Mouse (Mus musculus) right cerebral cortex, adult 18-20 months (tissue): ENCODE data around the gene Susd4.

ENCODE experiments used
- DNase-seq: peaks from one replicate; pipeline ENCODE4 v3.0.0; 2022; ENCODE audit warnings: mixed read lengths

The Susd4 gene

DNA sequence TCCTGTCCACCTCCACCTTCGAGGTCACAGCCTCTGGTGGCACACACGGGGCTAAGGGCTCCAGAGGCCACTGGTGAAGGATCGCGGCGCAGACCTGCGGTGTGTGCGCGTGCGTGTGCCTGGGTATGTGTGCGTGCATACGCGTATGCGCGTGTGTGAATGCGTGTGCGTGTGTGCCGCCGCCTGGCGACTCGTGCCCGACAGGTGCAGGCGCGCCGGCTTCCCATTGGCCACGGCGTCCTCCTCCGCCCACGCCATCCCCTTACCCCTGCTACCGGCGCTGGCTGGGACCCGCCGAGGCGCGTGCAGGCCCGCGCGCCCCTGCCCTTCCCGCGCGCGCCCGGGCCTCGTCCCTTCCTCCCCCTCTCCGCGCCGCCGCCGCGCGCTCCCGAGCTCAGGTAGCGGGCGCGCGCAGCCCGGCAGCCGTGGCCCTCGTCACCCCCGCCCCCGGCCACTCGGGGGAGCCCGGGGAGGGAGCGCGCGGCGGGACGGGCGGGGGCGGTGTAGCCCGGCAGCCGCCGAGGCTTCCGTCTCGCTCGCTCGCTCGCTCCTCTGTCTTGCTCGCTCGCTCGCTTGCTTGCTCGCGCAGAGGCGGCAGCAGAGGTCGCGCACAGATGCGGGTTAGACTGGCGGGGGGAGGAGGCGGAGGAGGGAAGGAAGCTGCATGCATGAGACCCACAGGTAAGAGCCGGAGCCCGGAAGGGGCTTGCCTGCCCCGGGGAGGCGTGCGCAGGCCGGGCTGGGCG lies at the start of gene Susd4:
TSS of gene Susd4 (plus strand) at position 145 of the 746 bp plus-strand sequence.
- peak; percentile 90 for DNase-seq

DNA sequence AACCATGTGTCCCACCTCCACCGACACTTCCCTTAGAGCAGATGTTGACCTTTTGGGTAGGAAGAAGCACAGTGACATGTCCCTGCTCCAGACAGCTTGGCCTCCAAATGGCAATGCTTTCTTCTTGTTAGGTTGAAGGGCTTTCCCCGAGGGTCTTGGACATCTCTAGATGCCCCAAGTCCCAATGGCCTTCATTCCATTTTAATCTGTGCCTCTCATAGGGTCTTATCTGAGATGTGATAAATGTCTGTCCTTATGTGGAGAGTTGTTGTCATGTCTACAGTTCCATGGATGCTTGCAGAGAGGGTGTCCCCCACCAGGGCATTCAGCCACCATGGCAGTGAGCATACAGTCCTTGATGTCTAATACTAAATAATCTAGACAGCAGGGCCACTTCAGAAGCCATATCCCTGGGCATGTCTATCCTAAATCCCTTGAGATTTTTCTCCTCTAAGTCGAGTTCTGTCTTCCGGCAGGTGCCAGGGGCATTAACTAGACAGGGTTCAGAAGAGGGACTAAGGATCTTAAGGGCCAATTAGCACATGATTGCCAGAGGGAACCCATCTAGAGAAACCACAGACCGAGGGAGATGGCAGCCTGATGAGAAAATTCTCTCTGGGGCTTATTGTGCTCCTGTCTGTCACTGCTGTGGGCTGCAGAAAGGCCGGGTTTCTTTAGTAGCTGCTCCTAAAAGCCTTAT lies 49.3 kb upstream of the Susd4 start:
- no peak for DNase-seq

DNA sequence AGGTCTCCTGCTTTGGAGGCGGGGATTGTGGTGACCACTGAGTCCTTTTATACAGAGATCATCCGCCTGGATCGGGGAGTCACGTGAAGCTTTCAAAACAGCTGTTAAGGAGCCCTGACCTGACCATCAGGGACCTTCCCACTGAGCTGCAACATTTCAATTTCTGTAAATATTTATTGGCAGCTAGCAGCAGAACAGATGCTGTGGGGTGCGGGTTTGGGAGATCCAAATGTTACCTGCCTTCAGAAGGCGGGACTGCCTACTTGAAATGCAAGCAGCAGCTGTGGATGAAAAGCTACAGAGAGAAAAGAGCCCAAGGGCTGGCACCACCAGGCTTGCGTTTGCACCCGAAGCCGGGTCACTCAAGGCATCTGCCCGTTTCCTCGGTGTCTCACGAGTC lies 36.1 kb upstream of the Susd4 start:
- peak; percentile 13 for DNase-seq

DNA sequence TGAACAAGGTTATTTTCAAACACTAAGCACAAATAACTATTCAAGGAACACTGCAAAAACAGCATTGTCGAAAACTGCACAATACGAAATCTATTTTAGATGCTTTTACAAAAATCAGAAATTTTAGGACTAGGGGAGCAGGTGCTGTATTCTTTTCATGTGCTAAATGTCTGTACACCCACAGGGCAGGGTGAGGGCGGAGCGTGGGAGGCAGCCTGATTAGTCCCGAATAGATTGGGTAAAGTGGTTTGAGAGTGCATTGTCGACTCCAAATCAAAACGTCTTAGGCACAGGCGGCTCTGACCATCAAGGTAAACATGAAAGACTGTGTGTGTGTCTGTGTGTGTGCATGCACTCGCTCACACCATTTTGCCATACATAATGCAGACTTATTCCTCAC lies 34.7 kb upstream of the Susd4 start:
- no peak for DNase-seq

DNA sequence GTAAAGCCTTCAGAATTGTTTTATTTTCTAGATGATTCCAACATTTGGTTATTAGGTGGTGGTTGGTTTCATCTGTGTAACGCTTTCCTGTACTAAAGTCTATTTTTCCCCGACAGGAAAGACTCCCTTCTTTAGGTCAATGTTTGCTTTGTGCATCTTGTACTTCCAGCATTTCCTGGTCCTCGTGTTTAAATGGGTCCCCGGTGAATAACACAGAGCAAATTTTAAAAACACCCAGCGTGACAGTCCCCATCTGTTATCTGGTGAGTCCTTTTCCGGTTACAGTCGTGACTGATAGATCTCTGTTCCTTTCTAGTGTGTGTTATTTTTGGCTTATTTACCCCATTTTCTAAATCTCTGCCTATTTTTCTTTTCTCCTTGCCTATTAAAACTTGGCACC lies 31.0 kb upstream of the Susd4 start:
- no peak for DNase-seq

DNA sequence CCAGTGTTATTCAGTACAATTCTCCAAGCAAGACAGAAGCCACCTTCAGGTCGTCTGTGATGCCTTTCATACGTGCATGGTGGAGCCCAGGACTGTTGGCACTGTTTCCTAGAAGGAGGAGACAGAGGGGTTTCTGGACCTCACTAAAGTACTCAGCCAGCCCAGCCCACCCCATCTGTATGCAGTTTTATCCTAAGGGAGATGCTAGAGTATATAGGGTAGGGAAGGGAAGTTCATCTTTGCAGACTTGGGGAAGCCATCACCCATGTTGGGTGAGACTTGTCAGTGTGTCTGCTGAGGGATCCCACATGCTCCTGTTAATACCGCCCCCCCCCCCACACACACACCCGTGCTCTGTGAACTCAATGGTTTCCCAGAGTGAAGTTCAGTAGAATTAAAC lies 27.8 kb upstream of the Susd4 start:
- DNase-seq, result no peak

DNA sequence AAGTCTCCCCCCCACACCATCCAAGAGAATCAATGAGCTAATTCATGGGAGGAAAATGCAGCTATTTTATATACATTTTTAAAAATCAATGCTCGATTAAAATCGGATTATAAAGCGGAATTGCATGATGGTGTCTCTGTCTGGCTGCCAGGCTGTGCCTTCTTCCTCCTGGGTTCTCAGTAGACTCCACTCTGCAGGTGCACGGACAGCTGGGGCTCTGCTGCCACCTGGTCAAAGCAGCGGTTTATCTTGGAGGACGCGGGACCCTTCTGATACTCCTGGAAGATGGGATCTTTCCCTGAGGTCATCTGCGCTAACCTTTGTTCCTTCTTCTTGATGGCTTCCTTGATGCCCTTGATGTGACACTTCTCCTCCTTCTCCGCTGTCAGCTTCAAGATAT lies 16.6 kb upstream of the Susd4 start:
- DNase-seq, result no peak

DNA sequence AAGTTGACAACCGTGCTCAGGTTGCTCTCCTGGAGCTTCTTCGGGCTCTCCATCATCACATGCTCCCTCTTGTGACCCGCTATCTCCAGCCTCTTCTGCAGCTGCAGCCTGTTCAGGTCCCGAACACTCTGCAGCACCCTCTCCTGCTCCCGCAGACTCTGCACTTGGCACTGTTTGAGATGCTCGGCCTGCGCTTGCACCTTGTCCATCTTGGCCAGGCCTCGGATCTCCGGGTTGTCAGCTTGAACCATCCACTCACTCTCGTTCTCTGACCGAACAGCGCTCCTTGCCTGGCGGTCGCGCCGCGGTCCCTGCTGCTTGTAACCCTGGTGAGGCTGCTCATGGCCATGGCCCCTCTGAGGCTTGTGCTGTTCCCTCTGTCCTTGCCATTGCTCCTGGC lies 15.8 kb upstream of the Susd4 start:
- DNase-seq, result no peak

DNA sequence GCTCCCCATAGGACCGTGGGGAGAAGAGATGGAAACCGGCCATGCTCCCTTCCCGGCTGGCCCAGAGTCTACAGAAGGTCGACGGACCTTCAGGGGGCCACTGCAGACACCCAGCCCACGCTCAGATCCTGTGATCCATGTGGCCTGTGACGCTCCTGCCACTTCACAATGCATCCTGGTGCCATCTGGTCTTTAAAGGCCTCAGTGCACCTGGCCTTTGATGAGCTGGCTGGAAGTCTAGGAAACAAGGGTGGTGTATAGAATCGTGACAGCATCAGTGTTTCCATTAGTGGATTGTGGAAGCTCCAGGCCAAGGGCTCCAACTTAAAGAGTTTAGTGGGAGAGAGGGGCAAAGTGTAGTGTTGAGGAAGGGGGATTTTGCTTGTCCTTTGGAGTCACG lies 14.6 kb upstream of the Susd4 start, which contains the start of gene Ccdc185:
TSS of gene Ccdc185 (minus strand) at position 101 of the 400 bp plus-strand sequence.
- no peak for DNase-seq

DNA sequence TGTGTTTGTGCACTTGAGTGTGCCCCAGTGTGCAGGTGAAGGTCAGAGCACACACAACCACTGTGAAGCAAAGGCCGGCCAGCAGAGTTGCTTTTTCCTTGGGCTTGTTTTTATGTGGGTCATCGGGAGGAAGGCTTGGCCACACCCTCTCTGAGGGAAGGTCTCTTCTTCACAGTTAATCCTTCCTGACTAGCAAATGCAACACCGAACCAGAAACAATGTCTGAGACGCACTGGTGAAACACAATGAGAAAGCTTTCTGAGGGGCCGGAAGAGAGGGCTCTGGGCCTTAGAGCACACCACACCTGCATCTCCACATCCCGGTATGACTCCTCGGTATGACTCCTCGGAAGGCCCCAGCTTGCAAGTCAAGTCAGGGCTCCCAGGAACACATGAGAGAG lies 12.4 kb upstream of the Susd4 start:
- no peak for DNase-seq

DNA sequence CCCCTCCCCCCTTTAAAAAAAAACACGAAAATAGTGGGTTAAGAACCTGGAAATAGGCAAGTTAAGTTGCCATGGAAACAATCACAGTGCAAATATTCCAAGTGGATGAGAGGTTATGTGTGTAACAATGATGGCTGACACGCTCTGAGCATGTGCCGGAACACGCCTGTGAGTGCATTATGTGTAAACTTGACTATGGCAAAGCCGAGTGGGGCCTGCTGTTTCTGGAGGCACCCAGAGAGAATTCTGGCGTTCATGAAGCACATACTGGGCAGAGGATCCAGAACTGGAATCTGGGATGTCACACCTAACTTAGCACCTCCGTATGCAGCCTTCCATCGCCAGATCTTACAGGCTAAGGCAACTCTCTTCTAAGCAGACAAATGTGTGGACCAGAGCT lies 10.0 kb upstream of the Susd4 start:
- DNase-seq, result no peak

DNA sequence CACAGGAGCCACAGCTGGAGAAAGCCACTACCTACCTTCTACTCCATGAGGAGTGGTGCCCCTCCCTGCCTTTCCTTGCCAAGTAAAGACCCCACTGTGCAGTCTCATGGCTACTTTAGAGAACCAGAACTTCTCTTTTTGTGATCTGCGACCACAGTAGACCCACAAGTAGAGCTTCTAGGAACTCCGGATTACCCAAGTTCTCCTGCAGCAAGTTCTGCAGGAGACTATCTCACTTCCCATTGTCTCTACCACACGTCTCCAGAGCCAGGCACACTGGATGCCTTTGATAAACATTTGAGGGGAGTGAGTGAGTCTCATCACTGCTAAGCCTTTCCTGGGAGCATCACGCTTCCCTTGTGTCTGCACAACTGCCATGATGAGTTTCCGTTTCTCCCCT lies 8.8 kb upstream of the Susd4 start:
- DNase-seq, result no peak

DNA sequence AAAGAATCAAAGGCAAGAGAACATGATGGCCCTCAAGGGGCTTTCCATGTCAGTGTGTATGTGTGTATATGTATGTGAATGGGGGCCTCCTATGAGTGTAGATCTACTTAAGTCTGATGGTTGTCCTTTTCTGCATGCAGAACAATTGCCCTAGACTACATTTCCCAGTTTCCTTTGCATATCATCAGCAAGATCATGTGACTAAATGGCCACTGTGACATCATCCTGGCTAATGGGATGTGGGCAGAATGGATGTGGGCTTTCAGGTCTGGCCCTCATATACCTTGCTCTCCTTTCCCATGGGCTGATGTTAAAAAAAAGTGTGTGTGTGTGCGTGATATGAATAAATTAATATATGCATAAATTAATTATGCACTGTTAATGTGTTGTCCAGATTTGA lies 4.9 kb upstream of the Susd4 start:
- no peak for DNase-seq

DNA sequence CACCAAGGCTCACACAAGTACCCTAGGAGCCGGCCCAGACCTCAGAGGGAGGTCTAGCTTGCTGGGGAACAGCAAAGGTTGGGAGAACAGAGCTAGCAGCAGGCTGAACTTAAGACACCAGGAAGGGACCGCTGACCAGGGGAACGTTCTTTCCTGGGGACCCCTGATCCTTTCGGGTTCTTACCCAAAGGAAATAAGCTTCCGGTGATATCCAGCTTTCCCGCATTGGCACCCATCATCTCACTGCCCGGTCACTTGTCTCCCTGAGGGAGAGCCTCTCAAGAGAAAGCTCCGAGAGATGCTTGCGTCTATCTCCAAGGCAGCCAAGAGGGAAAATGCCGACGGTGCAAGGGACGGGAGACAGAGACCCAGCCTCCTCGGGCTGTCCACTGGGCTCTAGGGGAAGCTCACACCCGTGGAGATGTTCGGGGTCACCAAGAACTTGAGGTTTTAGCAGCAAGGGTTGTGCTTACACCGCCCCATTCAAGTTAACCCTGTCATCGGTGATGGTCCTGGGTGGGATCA lies 407 bp upstream of the Susd4 start:
- DNase-seq, result no peak

DNA sequence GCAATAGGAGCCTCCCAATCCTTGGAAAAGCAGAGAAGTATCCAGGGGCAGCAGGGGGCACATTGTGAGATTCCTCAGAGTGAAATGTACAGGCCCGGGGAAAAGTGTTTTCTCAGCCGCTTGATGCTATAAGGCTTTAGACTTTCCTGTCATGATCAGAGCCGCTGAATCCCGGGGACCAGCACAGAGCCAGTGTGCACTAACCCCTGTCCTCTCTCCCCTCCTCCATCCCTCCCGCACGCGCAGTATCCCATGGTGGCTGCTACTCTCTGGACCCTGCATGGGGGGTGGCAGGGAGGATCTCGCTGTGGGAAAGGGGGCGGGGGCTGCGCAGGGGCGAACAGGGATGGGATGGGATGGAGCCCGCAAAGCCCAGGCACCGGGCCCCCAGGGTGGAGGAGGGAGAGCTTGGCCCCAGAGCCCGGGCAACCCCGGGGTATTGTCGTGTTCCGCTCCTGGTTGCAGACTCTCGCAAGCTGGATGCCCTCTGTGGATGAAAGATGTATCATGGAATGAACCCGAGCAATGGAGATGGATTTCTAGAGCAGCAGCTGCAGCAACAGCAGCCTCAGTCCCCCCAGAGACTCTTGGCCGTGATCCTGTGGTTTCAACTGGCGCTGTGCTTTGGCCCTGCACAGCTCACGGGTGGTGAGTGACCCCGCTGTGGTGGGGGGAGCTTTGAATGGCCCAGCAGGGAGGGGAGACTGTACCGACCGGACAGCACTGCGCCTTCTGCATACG lies 1.1 kb downstream of the Susd4 start:
- no peak for DNase-seq

DNA sequence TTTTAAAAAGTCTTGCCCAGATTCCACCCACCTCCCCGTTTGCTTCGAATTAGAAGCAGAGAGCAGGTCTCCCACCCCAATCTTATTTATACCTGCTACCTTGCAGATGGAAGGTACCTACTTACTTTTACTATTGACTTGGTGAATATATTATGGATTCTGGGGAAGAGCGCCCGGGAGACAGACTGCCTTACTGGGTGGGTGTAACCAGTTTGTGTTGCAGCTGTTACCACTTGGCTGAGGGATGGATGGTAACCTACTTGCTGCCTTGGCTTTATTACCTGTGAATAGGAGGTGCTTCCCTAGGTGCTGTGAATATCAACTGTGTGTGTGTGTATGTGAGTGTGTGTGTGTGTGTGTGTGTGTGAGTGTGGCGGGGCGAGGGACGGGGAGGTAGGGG lies 11.9 kb downstream of the Susd4 start:
- DNase-seq, result no peak

DNA sequence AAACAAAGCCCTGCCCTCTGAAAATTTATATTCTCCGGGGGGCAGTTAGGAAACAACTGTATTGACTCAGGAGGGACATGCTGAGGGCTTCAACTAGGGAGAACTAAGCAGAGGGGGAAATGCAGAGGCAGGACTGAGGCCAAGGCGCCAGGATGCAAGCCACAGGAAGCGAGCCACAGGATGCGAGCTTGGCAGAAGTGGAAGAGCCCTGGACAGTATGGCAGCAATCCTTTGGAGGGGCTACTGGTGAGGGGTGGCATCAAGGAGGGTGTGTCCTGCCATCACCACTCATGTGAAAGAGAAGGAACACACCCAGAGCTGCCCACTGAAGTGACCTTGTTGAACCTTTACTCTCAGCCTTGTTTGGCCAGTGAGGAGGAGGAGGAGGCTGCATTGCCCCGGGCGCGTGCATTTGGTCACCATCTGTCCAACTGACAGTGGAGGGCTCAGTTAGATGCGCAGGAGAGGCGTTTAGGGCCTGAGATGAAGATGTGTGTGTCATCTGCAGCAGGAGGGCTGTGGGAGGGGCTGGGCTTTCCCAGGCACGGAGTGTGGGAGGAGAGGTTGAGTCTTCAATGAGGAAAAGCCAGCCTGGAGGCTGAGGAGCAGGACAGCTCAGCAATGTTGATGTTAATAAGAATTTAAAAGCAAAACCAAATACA lies 13.2 kb downstream of the Susd4 start:
- peak; percentile 57 for DNase-seq

DNA sequence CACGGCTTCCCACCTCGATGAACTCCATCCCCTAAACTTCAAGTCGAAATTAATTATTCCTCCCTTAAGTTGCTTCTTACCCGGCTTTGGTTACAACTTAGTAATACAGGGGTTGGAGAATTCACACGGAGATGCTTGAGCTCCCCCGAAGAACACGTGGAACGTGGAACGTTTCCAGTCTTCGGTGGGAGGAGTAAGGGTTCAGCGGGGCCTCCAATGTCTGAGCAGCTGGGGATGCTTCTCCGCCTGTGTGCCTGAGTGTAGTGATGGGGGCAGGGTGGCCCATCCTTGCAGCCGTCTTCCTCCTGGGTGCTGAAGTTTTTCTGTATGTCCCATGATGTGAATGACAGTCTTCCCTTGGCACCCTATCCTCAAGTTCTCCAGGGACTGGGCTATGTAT lies 14.6 kb downstream of the Susd4 start:
- no peak for DNase-seq

DNA sequence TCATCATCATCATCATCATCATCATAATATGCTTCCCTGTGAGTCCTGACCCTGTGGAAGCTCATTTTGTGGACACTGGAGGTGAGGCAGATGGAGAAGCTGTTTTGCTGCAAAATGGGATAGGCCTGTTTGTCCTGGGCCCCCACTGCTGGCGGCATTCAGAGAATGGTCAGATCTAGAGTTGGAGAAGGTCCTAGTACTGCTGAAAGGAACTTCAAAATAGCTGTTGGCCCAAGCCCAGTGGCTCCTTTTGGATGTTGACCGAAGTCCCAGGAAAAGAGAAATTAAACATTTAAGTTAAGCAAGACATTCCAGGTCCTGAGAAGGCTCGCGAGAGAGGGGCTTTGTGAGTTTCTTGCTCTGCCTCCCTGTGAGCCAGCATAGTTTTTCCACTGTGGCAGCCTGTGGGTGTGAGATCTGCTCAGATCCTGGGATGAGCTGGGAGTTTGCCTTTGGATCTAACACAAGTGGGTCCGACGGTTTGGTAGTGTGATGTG lies 15.4 kb downstream of the Susd4 start:
- no peak for DNase-seq

DNA sequence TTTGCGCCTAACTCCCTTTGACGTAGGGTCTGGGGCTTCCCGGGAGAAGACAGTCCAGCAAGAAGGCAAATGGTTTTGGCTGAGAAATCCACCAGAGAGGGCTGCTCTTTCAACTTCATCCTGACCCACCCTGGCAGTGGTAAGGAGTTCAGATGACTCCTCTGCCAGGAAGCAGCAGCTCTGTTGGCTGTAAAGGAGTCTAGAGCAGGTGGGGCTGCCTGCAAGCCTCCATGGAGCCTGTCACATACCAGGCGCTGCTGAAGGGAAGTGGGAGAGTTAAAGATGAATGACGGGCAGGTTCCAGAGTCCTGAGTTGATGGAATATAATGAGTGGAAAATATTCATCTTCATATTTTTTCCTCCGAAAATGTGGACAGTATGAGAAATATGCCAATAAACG lies 20.1 kb downstream of the Susd4 start:
- DNase-seq, result no peak

DNA sequence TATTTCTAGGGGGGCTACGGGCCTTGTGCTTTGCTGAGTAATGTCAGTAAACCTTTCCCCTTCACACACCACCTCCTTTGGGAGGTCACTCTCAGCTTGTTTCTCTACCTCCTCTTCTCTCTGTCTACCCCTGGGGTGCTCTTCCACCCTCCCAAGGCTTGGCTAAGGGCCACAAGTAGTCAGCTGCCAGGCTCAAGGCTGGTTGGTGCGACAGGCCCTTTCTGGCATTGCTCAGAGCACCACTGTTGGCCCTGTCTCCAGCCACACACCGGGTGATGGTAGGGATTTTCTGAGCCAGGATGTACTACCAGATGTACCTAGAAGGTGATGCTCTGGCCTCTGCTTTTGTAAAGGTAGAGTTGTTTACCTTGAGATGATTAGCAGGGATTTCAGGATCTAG lies 21.1 kb downstream of the Susd4 start:
- no peak for DNase-seq

DNA sequence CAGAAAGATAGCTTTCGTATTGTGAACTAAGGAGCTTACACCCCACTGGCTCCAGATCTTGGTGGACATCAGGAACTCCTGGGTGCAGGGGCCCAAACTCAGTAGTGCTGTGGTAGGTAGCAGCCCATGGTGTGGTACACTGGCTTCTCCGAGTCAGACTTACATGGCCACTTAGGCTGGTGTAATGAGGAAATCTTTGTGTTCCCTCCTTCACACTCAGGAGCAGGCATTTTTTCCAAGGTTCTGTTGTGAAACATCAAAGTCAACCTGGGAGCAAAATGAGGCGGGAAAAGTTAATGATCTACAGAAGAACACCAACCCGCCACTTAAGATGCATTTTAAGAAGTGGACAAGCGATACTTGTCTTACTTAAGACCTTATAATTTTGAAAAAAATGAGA lies 21.8 kb downstream of the Susd4 start:
- no peak for DNase-seq

DNA sequence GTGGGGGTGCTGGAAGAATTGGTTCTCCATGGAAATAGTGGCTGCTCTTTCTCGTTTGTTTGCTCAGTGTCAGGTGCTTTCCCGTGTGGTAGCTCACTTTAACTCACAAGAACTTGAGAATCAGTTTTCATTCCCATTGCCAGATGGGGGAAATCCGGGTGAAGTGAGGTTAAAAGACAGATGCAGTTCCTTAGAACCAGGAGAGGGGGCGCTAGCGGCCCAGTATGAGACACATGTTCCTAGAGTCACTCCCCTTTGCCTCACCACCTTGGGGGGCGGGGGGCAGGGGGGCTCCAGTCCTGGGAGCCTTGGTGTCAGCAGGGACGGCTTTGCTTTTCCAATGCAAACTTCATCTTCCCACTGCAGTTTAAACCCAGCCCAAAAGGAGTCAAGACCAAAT lies 23.4 kb downstream of the Susd4 start:
- DNase-seq, result no peak
